Mouse (Mus musculus): Measurements from ENCODE around the gene Pigyl. TPM values are rescaled to one million over a fixed set of nuclear protein-coding genes. Genes with fewer than 3 reads are reported as not detected.

Gene Pigyl
- polyA plus RNA-seq, 1 experiment from 2014 or later = 66.7 TPM

DNA sequence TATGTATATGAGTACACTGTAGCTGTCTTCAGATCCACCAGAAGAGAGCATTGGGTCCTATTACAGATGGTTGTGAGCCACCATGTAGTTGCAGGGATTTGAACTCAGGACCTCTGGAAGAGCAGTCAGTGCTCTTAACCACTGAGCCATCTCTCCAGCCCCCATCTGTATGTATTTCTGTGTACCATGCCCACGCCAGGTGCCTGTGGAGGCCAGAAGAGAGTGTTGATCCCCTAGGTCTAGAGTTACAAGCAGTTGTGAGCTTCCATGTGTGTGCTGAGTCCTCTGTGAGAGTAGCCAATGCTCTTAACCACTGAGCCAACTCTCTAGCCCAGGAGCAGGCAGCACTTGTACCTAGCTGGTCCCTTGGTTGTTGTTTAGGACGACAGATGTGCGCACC lies 32.5 kb upstream of the Pigyl start:
- Histone ChIP-seq H3K9ac (replicated peaks) (no peak overlapping the region), H3K4me3 (replicated peaks) (no peak overlapping the region), H3K4me1 (replicated peaks) (no peaks in the 10 kb centered on the region), H3K36me3 (no peaks in the 10 kb centered on the region), H3K4me2 (no peak overlapping the region), H3K27me3 (peaks cover 10% of the 10 kb centered on the region; the same call in 1 of the 2 replicates), H3K9me3 (0 out of 2 replicates have a peak, but pooled peaks cover 4% of the 10 kb centered on the region), H3K27ac (no peak overlapping the region)
- WGBS = 84% methylated on average over 3 of the region's 3 CpGs
- no peak for ATAC-seq (ENCODE audit: insufficient number of reproducible peaks, insufficient read depth, low FRiP score, low TSS enrichment, low read depth)

DNA sequence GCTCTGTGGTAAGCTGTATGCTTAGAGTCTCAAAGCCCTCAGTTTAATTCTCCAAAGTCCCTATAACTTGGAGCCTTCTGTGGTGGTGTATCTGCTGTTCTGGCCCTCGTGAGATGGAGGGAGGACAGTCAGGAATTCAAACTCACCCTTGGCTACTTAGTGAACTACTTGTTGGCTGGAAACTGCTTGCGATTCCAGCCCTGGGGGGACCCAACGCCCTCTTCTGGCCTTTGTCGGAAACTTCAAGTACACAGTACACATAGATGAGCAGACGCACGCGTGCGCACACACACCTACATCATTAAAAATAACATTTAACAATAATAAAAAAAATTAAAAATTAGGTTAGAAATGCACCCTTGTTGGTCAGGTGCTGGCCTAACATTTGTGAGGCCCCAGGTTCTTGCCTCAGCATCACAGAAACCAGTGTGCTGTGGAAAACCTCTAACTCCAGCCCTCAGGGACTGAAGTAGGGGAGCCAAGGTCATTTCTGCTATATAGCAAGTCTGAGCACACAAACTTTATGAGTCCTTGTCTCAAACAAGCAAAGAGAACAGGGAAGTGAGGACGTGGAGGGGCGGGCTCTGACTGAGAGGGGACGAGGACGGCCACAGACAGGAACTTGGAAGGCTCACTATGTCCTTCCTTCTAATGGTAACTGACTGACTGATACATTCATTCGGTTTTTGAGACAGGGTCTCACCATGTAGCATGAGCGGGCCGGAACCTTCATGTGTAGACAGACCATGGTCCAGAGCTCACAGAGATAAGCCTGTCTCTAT lies 31.2 kb upstream of the Pigyl start:
- H3K27me3 ChIP-seq = peaks cover 6% of the 10 kb centered on the region; the same call in 1 of the 2 replicates
- ATAC-seq (ENCODE audit: insufficient number of reproducible peaks, insufficient read depth, low FRiP score, low TSS enrichment, low read depth) = no peak
- WGBS = 88% methylated on average over 15 of the region's 15 CpGs

DNA sequence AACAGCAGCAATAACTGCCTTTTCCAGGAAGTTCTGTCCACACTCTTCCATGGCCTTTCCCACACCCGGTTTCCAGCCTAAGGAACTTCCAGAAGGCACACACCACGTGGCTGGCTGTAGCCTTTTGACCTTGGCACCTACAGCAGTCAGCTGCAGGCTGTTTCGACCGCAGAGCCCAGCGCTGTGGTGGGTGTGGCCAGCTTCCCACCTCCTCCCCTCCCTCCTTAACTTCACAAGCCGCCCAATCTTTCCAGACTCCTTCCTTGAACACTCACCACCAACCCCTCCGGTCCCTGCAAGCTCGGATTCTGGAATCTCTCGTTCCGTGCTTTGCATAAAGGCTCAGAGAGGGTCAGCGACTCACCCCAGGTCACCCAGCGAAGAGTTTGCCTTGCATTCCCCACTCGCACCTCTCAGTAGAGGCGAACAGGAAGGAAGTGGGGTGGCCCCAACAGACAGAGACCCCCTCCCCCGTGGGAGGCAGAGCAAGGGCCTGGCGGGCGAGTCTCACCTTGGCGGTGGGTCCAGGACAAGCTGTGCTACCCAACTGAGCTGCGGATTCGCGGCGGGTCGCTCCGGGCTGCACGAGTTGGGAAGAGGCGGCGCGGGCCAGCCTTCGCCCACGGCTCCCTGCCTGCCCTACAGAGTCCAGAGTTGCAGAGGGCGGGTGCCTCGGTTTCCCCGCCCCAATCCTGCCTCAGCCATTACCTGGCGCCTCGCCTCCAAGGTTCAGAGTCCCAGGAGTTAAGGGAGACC lies 25.2 kb upstream of the Pigyl start:
- H3K27ac ChIP-seq = no peak overlapping the region

More for the DNA sequence above, 31.2 kb upstream of the Pigyl start:
- Histone ChIP-seq H3K4me2 (no peak overlapping the region), H3K4me1 (replicated peaks) (no peaks in the 10 kb centered on the region), H3K36me3 (no peaks in the 10 kb centered on the region), H3K9ac (replicated peaks) (no peak overlapping the region), H3K27ac (no peak overlapping the region), H3K4me3 (replicated peaks) (no peak overlapping the region), H3K9me3 (no peaks in the 10 kb centered on the region)

GRCm38 (mm10) chr9:22132220-22132619 lies 24.4 kb upstream of the Pigyl start:
- H3K4me2 ChIP-seq = peak overlapping the region; percentile 64
- WGBS = 42% methylated on average over 11 of the region's 11 CpGs
- H3K27me3 ChIP-seq = peaks cover 29% of the 10 kb centered on the region
- no peaks in the 10 kb centered on the region for H3K9me3 ChIP-seq
- peak overlapping the region; percentile 38; the same call in 1 of the 2 replicates for H3K4me3 ChIP-seq (replicated peaks)
- no peaks in the 10 kb centered on the region for H3K36me3 ChIP-seq
- H3K27ac ChIP-seq = no peak overlapping the region
- H3K9ac ChIP-seq (replicated peaks) = no peak overlapping the region
- peaks cover 16% of the 10 kb centered on the region for H3K4me1 ChIP-seq (replicated peaks)
- no peak for ATAC-seq (ENCODE audit: insufficient number of reproducible peaks, insufficient read depth, low FRiP score, low TSS enrichment, low read depth)

More for the DNA sequence above, 25.2 kb upstream of the Pigyl start:
- H3K4me1 ChIP-seq (replicated peaks) = peaks cover 12% of the 10 kb centered on the region
- no peaks in the 10 kb centered on the region for H3K36me3 ChIP-seq
- 0 out of 2 replicates have a peak, but pooled peaks have one; percentile 40 for ATAC-seq (ENCODE audit: insufficient number of reproducible peaks, insufficient read depth, low FRiP score, low TSS enrichment, low read depth)
- H3K4me2 ChIP-seq = peak overlapping the region; percentile 64
- H3K9ac ChIP-seq (replicated peaks) = peak overlapping the region; percentile 55
- H3K9me3 ChIP-seq = no peaks in the 10 kb centered on the region
- peaks cover 23% of the 10 kb centered on the region for H3K27me3 ChIP-seq
- H3K4me3 ChIP-seq (replicated peaks) = peak overlapping the region; percentile 38
- WGBS = 2% methylated on average over 35 of the region's 35 CpGs

DNA sequence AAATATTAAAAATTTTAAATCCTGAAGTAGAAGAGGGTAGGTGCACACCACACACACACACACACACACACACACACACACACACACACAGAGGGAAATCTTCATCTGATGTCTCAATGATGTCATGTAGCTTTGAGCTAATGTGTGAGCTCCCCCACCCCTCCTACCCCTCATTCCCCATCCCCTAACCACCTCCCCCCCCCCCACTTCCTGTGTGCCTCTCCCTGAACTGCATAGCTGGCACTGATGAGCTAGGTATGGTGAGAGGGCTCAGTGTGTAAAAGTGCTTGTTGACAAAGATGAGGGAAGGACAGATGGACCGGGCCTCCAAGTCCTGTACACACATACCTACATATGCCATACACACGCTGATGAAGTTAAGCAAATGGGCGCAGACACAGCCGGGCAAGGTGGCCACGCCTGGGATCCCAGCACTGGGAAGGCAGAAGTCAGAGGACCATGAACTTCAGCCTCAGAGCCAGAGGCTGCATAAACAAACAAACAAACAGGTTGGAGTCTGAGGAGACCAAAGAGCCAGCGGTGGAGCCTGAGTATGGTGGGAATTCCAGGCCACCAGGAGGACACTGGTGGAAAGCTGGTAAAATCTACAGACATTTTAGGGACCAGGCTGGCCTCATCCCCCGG lies 22.3 kb upstream of the Pigyl start:
- no peak for ATAC-seq (ENCODE audit: insufficient number of reproducible peaks, insufficient read depth, low FRiP score, low TSS enrichment, low read depth)
- Histone ChIP-seq H3K36me3 (no peaks in the 10 kb centered on the region), H3K9me3 (no peaks in the 10 kb centered on the region), H3K27ac (no peak overlapping the region), H3K4me3 (replicated peaks) (no peak overlapping the region), H3K27me3 (peaks cover 29% of the 10 kb centered on the region), H3K9ac (replicated peaks) (no peak overlapping the region), H3K4me1 (replicated peaks) (peaks cover 18% of the 10 kb centered on the region), H3K4me2 (no peak overlapping the region)
- 81% methylated on average over 7 of the region's 7 CpGs for WGBS

- Histone ChIP-seq H3K4me3 (replicated peaks) (no peak overlapping the region), H3K9ac (replicated peaks) (no peak overlapping the region), H3K4me1 (replicated peaks) (peaks cover 18% of the 10 kb centered on the region), H3K9me3 (no peaks in the 10 kb centered on the region), H3K4me2 (no peak overlapping the region), H3K36me3 (no peaks in the 10 kb centered on the region), H3K27me3 (peaks cover 29% of the 10 kb centered on the region), H3K27ac (no peak overlapping the region)
- WGBS = 78% methylated on average over 9 of the region's 9 CpGs
- no peak for ATAC-seq (ENCODE audit: insufficient number of reproducible peaks, insufficient read depth, low FRiP score, low TSS enrichment, low read depth)
Observed at GRCm38 (mm10) chr9:22134988-22135643, 21.5 kb upstream of the Pigyl start.

- H3K36me3 ChIP-seq = no peaks in the 10 kb centered on the region
- no peak within 1 kb of the TSS for H3K9ac ChIP-seq (replicated peaks)
- H3K4me2 ChIP-seq = no peak within 1 kb of the TSS
- no peak within 1 kb of the TSS for H3K4me3 ChIP-seq (replicated peaks)
- H3K27me3 ChIP-seq = peaks cover 29% of the 10 kb centered on the region
- no peak within 1 kb of the TSS for H3K27ac ChIP-seq
- no peak for ATAC-seq (ENCODE audit: insufficient number of reproducible peaks, insufficient read depth, low FRiP score, low TSS enrichment, low read depth)
- WGBS = 77% methylated on average over 7 of the region's 7 CpGs
- H3K4me1 ChIP-seq (replicated peaks) = peaks cover 18% of the 10 kb centered on the region
- no peaks in the 10 kb centered on the region for H3K9me3 ChIP-seq
Observed at GRCm38 (mm10) chr9:22135644-22136390, 20.8 kb upstream of the Pigyl start, which contains the start of gene Acp5. Acp5 (minus strand) TSS chr9:22135711.

GRCm38 (mm10) chr9:22136765-22137547 lies 19.7 kb upstream of the Pigyl start:
- H3K36me3 ChIP-seq = no peaks in the 10 kb centered on the region
- peaks cover 23% of the 10 kb centered on the region for H3K27me3 ChIP-seq
- ATAC-seq (ENCODE audit: insufficient number of reproducible peaks, insufficient read depth, low FRiP score, low TSS enrichment, low read depth) = no peak
- H3K4me3 ChIP-seq (replicated peaks) = no peak overlapping the region; the same call in 1 of the 2 replicates
- peak overlapping the region; percentile 56 for H3K27ac ChIP-seq
- H3K4me1 ChIP-seq (replicated peaks) = peaks cover 7% of the 10 kb centered on the region
- peak overlapping the region; percentile 26; the same call in 1 of the 2 replicates for H3K4me2 ChIP-seq
- no peaks in the 10 kb centered on the region for H3K9me3 ChIP-seq
- H3K9ac ChIP-seq (replicated peaks) = no peak overlapping the region; the same call in 1 of the 2 replicates
- 6% methylated on average over 21 of the region's 23 CpGs for WGBS

GRCm38 (mm10) chr9:22138480-22138879 lies 18.2 kb upstream of the Pigyl start:
- 42% methylated on average over 2 of the region's 2 CpGs for WGBS
- Histone ChIP-seq H3K27ac (no peak overlapping the region), H3K4me2 (no peak overlapping the region), H3K36me3 (no peaks in the 10 kb centered on the region), H3K4me3 (replicated peaks) (no peak overlapping the region), H3K9me3 (no peaks in the 10 kb centered on the region), H3K9ac (replicated peaks) (no peak overlapping the region), H3K4me1 (replicated peaks) (peaks cover 5% of the 10 kb centered on the region; the same call in 1 of the 2 replicates), H3K27me3 (peaks cover 16% of the 10 kb centered on the region; the same call in 1 of the 2 replicates)
- no peak for ATAC-seq (ENCODE audit: insufficient number of reproducible peaks, insufficient read depth, low FRiP score, low TSS enrichment, low read depth)

All from limb, embryonic 12.5 days (tissue).